Mouse (Mus musculus) CH12.LX (cell line): ENCODE measurements around the gene Cntnap1. TPM values are rescaled to one million over a fixed set of nuclear protein-coding genes. Genes with fewer than 3 reads are reported as not detected.
A peak's percentile ranks its signal among the peaks of the same experiment; 100 is the strongest.

Experiments
- DNase-seq: peaks from one replicate; pipeline ENCODE4 v3.0.0-alpha.2; 2013; ENCODE audit errors: extremely low read depth
- H3K27ac ChIP-seq: 2 replicates; pipeline ENCODE4 v1.5.1; 2012; ENCODE audit warnings: low read depth, mild to moderate bottlenecking, control low read depth, moderate library complexity; ENCODE audit not compliant: insufficient read depth
- H3K27me3 ChIP-seq: replicated peaks from 2 replicates; pipeline ENCODE3; 2012; ENCODE audit warnings: inconsistent platforms
- H3K36me3 ChIP-seq, 2 experiments: replicated peaks in 1 of 2; 2 replicates each; pipeline versions ENCODE3 to v1.6.1; 2012; ENCODE audit warnings: inconsistent platforms in 1 of 2, low read length in 1 of 2, mild to moderate bottlenecking in 1 of 2, mixed read lengths in 1 of 2, moderate library complexity in 1 of 2; ENCODE audit not compliant: control insufficient read depth in 1 of 2, insufficient read depth in 1 of 2
- H3K4me1 ChIP-seq, 2 experiments: 2 replicates each; pipeline ENCODE4 v1.6.1; 2012; ENCODE audit warnings: inconsistent platforms in 1 of 2, moderate library complexity in 1 of 2; ENCODE audit not compliant: insufficient read depth in 2 of 2, control insufficient read depth in 1 of 2
- H3K4me2 ChIP-seq: 2 replicates; pipeline ENCODE4 v1.6.1; 2012; ENCODE audit warnings: low read depth, mild to moderate bottlenecking, control low read depth; ENCODE audit not compliant: poor library complexity, insufficient read depth, severe bottlenecking
- H3K4me3 ChIP-seq, 3 experiments: fragments of 150-350 bp in 1 of 3; sonication (generic) in 1 of 3; replicated peaks in 1 of 3; 2 replicates each; pipeline versions ENCODE3 to v1.5.1; 2011 to 2012; ENCODE audit warnings: low read depth in 2 of 3, low read length in 2 of 3, mild to moderate bottlenecking in 2 of 3, moderate library complexity in 2 of 3, control low read depth in 1 of 3, improper control_type of control experiment in 1 of 3, inconsistent platforms in 1 of 3, mixed read lengths in 1 of 3; ENCODE audit not compliant: poor library complexity in 1 of 3
- H3K79me2 ChIP-seq: replicated peaks from 2 replicates; pipeline ENCODE4 v1.6.1; 2012; ENCODE audit warnings: mild to moderate bottlenecking, moderate library complexity; ENCODE audit not compliant: control insufficient read depth, poor library complexity, insufficient read depth, severe bottlenecking; ENCODE audit errors: extremely low read depth
- H3K9ac ChIP-seq: 2 replicates; pipeline ENCODE4 v1.6.1; 2012; ENCODE audit warnings: low read depth, mild to moderate bottlenecking, control low read depth, moderate library complexity; ENCODE audit not compliant: insufficient read depth
- H3K9me3 ChIP-seq: replicated peaks from 2 replicates; pipeline ENCODE3; 2012; ENCODE audit warnings: low read length, inconsistent platforms, mixed read lengths
- BHLHE40 ChIP-seq: IDR thresholded peaks from 2 replicates; pipeline ENCODE4 v1.6.1; 2011; ENCODE audit warnings: mild to moderate bottlenecking, low read depth, low read length, improper control_type of control experiment
- CHD2 ChIP-seq: IDR thresholded peaks from 2 replicates; pipeline ENCODE4 v1.6.1; 2011; ENCODE audit warnings: low read length, improper control_type of control experiment
- CTCF ChIP-seq, 2 experiments: IDR thresholded peaks in 1 of 2; conservative IDR thresholded peaks in 1 of 2; 2 replicates each; pipeline ENCODE4 v1.5.1; 2011 to 2012; ENCODE audit warnings: low read depth in 2 of 2, low read length in 2 of 2, improper control_type of control experiment in 1 of 2, inconsistent platforms in 1 of 2, mild to moderate bottlenecking in 1 of 2, moderate library complexity in 1 of 2
- E2F4 ChIP-seq: IDR thresholded peaks from 2 replicates; pipeline ENCODE4 v1.6.1; 2011; ENCODE audit warnings: low read depth, low read length, improper control_type of control experiment; ENCODE audit not compliant: insufficient replicate concordance
- GABPA ChIP-seq: IDR thresholded peaks from 2 replicates; pipeline ENCODE4 v1.6.1; 2012; ENCODE audit warnings: low read depth, low read length, improper control_type of control experiment, inconsistent platforms; ENCODE audit not compliant: insufficient replicate concordance
- HCFC1 ChIP-seq: IDR thresholded peaks from 2 replicates; pipeline ENCODE4 v1.6.1; 2012; ENCODE audit warnings: low read depth, mild to moderate bottlenecking, inconsistent platforms, low read length, improper control_type of control experiment
- IRF4 ChIP-seq: IDR thresholded peaks from 2 replicates; pipeline ENCODE4 v1.6.1; 2014; ENCODE audit warnings: low read depth, mild to moderate bottlenecking, inconsistent platforms, low read length, improper control_type of control experiment
- JUN ChIP-seq: IDR thresholded peaks from 2 replicates; pipeline ENCODE4 v1.6.1; 2011; ENCODE audit warnings: low read depth, mild to moderate bottlenecking, low read length, improper control_type of control experiment, moderate library complexity; ENCODE audit not compliant: insufficient read depth
- JUND ChIP-seq: conservative IDR thresholded peaks from 2 replicates; pipeline ENCODE4 v1.6.1; 2011; ENCODE audit warnings: low read depth, low read length, improper control_type of control experiment
- KAT2A ChIP-seq: IDR thresholded peaks from 2 replicates; pipeline ENCODE4 v1.6.1; 2012; ENCODE audit warnings: low read length, improper control_type of control experiment, inconsistent platforms; ENCODE audit not compliant: insufficient replicate concordance
- MAX ChIP-seq: IDR thresholded peaks from 2 replicates; pipeline ENCODE4 v1.6.1; 2011; ENCODE audit warnings: low read length, improper control_type of control experiment
- MAZ ChIP-seq: IDR thresholded peaks from 2 replicates; pipeline ENCODE4 v1.6.1; 2012; ENCODE audit warnings: low read depth, mild to moderate bottlenecking, inconsistent platforms, low read length, improper control_type of control experiment, moderate library complexity
- MXI1 ChIP-seq: IDR thresholded peaks from 2 replicates; pipeline ENCODE4 v1.6.1; 2011; ENCODE audit warnings: mild to moderate bottlenecking, low read depth, low read length, improper control_type of control experiment
- MYC ChIP-seq: IDR thresholded peaks from 2 replicates; pipeline ENCODE4 v1.6.1; 2011; ENCODE audit warnings: low read depth, mild to moderate bottlenecking, improper control_type of control experiment, low read length
- NELFE ChIP-seq: IDR thresholded peaks from 2 replicates; pipeline ENCODE4 v1.6.1; 2011; ENCODE audit warnings: low read depth, low read length, improper control_type of control experiment
- NRF1 ChIP-seq: IDR thresholded peaks from 2 replicates; pipeline ENCODE4 v1.6.1; 2014; ENCODE audit warnings: low read depth, mild to moderate bottlenecking, inconsistent platforms, low read length, improper control_type of control experiment, moderate library complexity
- POLR2A ChIP-seq: IDR thresholded peaks from 2 replicates; pipeline ENCODE4 v1.6.1; 2011; ENCODE audit warnings: low read depth, mild to moderate bottlenecking, improper control_type of control experiment, low read length
- POLR2AphosphoS2 ChIP-seq: IDR thresholded peaks from 2 replicates; pipeline ENCODE4 v1.6.1; 2011; ENCODE audit warnings: low read depth, low read length, improper control_type of control experiment
- RAD21 ChIP-seq: IDR thresholded peaks from 2 replicates; pipeline ENCODE4 v1.6.1; 2011; ENCODE audit warnings: low read depth, mild to moderate bottlenecking, low read length, improper control_type of control experiment, moderate library complexity
- RCOR1 ChIP-seq: conservative IDR thresholded peaks from 2 replicates; pipeline ENCODE4 v1.6.1; 2012; ENCODE audit warnings: low read depth, mild to moderate bottlenecking, inconsistent platforms, low read length, improper control_type of control experiment
- SIN3A ChIP-seq: IDR thresholded peaks from 2 replicates; pipeline ENCODE4 v1.6.1; 2012; ENCODE audit warnings: low read length, improper control_type of control experiment, inconsistent platforms
- SMC3 ChIP-seq: IDR thresholded peaks from 2 replicates; pipeline ENCODE4 v1.6.1; 2011; ENCODE audit warnings: low read depth, low read length, improper control_type of control experiment
- TBP ChIP-seq: conservative IDR thresholded peaks from 2 replicates; pipeline ENCODE4 v1.6.1; 2011; ENCODE audit warnings: low read depth, low read length, improper control_type of control experiment
- TCF12 ChIP-seq: IDR thresholded peaks from 2 replicates; pipeline ENCODE4 v1.6.1; 2014; ENCODE audit warnings: low read depth, mild to moderate bottlenecking, inconsistent platforms, low read length, improper control_type of control experiment
- UBTF ChIP-seq: IDR thresholded peaks from 2 replicates; pipeline ENCODE4 v1.6.1; 2012; ENCODE audit warnings: low read depth, mild to moderate bottlenecking, inconsistent platforms, low read length, improper control_type of control experiment, moderate library complexity
- USF1 ChIP-seq: IDR thresholded peaks from 2 replicates; pipeline ENCODE4 v1.6.1; 2014; ENCODE audit warnings: low read depth, mild to moderate bottlenecking, inconsistent platforms, low read length, improper control_type of control experiment
- USF2 ChIP-seq: conservative IDR thresholded peaks from 2 replicates; pipeline ENCODE4 v1.6.1; 2011; ENCODE audit warnings: low read depth, low read length, improper control_type of control experiment
- ZMIZ1 ChIP-seq: IDR thresholded peaks from 2 replicates; pipeline ENCODE4 v1.6.1; 2012; ENCODE audit warnings: low read depth, mild to moderate bottlenecking, inconsistent platforms, low read length, improper control_type of control experiment
- ZNF384 ChIP-seq: IDR thresholded peaks from 2 replicates; pipeline ENCODE4 v1.6.1; 2012; ENCODE audit warnings: low read depth, low read length, improper control_type of control experiment, inconsistent platforms
- dilution Hi-C: fragments of 300-500 bp; cut with MboI; formaldehyde crosslinking; loops from 2 replicates; pipeline ENCODE4 v1.14.3; 2020; ENCODE audit warnings: low sequenced_read_pairs; ENCODE audit not compliant: extremely low pct_unique_long_range_greater_than_20kb, extremely low pct_ligation_motif_present
- in situ Hi-C: fragments of 300-500 bp; cut with MboI; formaldehyde crosslinking; loops from 3 replicates; pipeline ENCODE4 v1.14.3; 2019; ENCODE audit warnings: low sequenced_read_pairs, low pct_ligation_motif_present, low pct_unique_long_range_greater_than_20kb, mixed read lengths
- polyA plus RNA-seq: library from polyadenylated mRNA; unstranded; fragments of >175 nt; gene quantifications from 2 replicates; pipeline ENCODE4 v1.2.1, GENCODE M21; 2012; ENCODE audit warnings: low read depth; ENCODE audit not compliant: insufficient read length
- total RNA-seq, 2 experiments: library from RNA; depleted of rRNA; stranded (reverse); fragments of 300-350 nt in 1 of 2; fragments of >200 nt in 1 of 2; gene quantifications; 2 replicates each; pipeline ENCODE4 v1.2.3; 2012 to 2014

The Cntnap1 gene
- total and polyA plus RNA-seq, 3 experiments = 4.4 to 19.5 (median 15.6) TPM

- dilution Hi-C loops (no loop called here), in situ Hi-C loops (no loop called here)
- Histone ChIP-seq H3K9ac (peak overlapping the region; percentile 54), H3K79me2 (peaks cover 12% of the 10 kb centered on the region), H3K36me3 (peaks cover 17 to 44% of the 10 kb centered on the region in 2 experiments), H3K27ac (peak overlapping the region; percentile 85), H3K4me2 (peak overlapping the region; percentile 91), H3K4me3 (peak overlapping the region; percentile 61 to 79 (median 68)), H3K9me3 (no peaks in the 10 kb centered on the region), H3K4me1 (peaks cover 9 to 65% of the 10 kb centered on the region in 2 experiments), H3K27me3 (no peaks in the 10 kb centered on the region)
- DNase-seq = peak; percentile 85
- TF ChIP-seq JUN = no peak
- TF ChIP-seq E2F4 = no peak
- peak; percentile 60; the same call in 1 of the 2 replicates for TF ChIP-seq MXI1
- TF ChIP-seq KAT2A = no peak
- peak; percentile 58; the same call in 1 of the 2 replicates for TF ChIP-seq CHD2
- peak; percentile 62 for TF ChIP-seq MYC
- TF ChIP-seq SMC3 = peak; percentile 82
- TF ChIP-seq POLR2AphosphoS2 = no peak
- no peak for TF ChIP-seq NRF1
- no peak for TF ChIP-seq UBTF
- TF ChIP-seq ZNF384 = no peak
- peak; percentile 78 for TF ChIP-seq MAZ
- no peak; the same call in 1 of the 2 replicates for TF ChIP-seq RCOR1
- TF ChIP-seq MAX = peak; percentile 9; the same call in 1 of the 2 replicates
- TF ChIP-seq TBP = 0 out of 2 replicates have a peak, but pooled peaks have one; percentile 41
- TF ChIP-seq SIN3A = peak; percentile 60
- TF ChIP-seq CTCF (conservative IDR thresholded peaks at IDR 0.05 in 1 of 2, IDR thresholded peaks at IDR 0.05 in 1 of 2; ENCODE audit: low read depth in 2 of 2, low read length in 2 of 2) = peak; percentile 51 to 94; a peak in 3 of 4 replicates
- TF ChIP-seq USF1 = no peak
- TF ChIP-seq USF2 = no peak; the same call in 1 of the 2 replicates
- peak; percentile 56; the same call in 1 of the 2 replicates for TF ChIP-seq IRF4
- peak; percentile 47; the same call in 1 of the 2 replicates for TF ChIP-seq TCF12
- TF ChIP-seq GABPA = no peak
- peak; percentile 55 for TF ChIP-seq RAD21
- TF ChIP-seq JUND = no peak
- peak; percentile 24; the same call in 1 of the 2 replicates for TF ChIP-seq BHLHE40
- TF ChIP-seq HCFC1 = no peak
- no peak for TF ChIP-seq NELFE
- no peak for TF ChIP-seq ZMIZ1
- peak; percentile 25; the same call in 1 of the 2 replicates for TF ChIP-seq POLR2A
Measured at GRCm38 (mm10) chr11:101176933-101177773, 6.8 kb downstream of the Cntnap1 start.
